Mouse (Mus musculus) cerebellum, adult 9-11 months (tissue): Measurements from ENCODE around the gene Cep85l.

Experiments used
- DNase-seq: peaks from one replicate; pipeline ENCODE4 v3.0.0; 2022

The Cep85l gene

GRCm38 (mm10) chr10:53388227-53388920 lies 8.6 kb upstream of the Cep85l start:
- DNase-seq: no peak

GRCm38 (mm10) chr10:53385438-53385837 lies 5.7 kb upstream of the Cep85l start:
- DNase-seq: no peak

- DNase-seq: no peak
Observed at GRCm38 (mm10) chr10:53384896-53385295, 5.1 kb upstream of the Cep85l start.

- no peak for DNase-seq
Observed at GRCm38 (mm10) chr10:53382696-53383365, 3.1 kb upstream of the Cep85l start.

- peak; percentile 72 for DNase-seq
Observed at GRCm38 (mm10) chr10:53378981-53379708, 602 bp downstream of the Cep85l start.

- no peak for DNase-seq
Observed at GRCm38 (mm10) chr10:53378296-53378695, 1.5 kb downstream of the Cep85l start.

GRCm38 (mm10) chr10:53377096-53377495 lies 2.7 kb downstream of the Cep85l start:
- no peak for DNase-seq

- no peak for DNase-seq
Observed at GRCm38 (mm10) chr10:53373885-53374578, 5.7 kb downstream of the Cep85l start.

GRCm38 (mm10) chr10:53367265-53367664 lies 12.5 kb downstream of the Cep85l start:
- no peak for DNase-seq

- no peak for DNase-seq
Observed at GRCm38 (mm10) chr10:53364311-53364710, 15.4 kb downstream of the Cep85l start.

- no peak for DNase-seq
Observed at GRCm38 (mm10) chr10:53359016-53359415, 20.7 kb downstream of the Cep85l start.

GRCm38 (mm10) chr10:53353665-53354064 lies 26.1 kb downstream of the Cep85l start:
- DNase-seq: no peak

GRCm38 (mm10) chr10:53349254-53349653 lies 30.5 kb downstream of the Cep85l start:
- DNase-seq: no peak

GRCm38 (mm10) chr10:53347787-53348755 lies 31.7 kb downstream of the Cep85l start:
- DNase-seq: peak; percentile 56

GRCm38 (mm10) chr10:53346916-53347315 lies 32.8 kb downstream of the Cep85l start:
- no peak for DNase-seq

GRCm38 (mm10) chr10:53346506-53346905 lies 33.2 kb downstream of the Cep85l start:
- no peak for DNase-seq

GRCm38 (mm10) chr10:53345508-53345907 lies 34.2 kb downstream of the Cep85l start:
- no peak for DNase-seq

GRCm38 (mm10) chr10:53343865-53344264 lies 35.9 kb downstream of the Cep85l start:
- DNase-seq: no peak

- DNase-seq: no peak
Observed at GRCm38 (mm10) chr10:53343384-53343783, 36.4 kb downstream of the Cep85l start.

- DNase-seq: no peak
Observed at GRCm38 (mm10) chr10:53342166-53342728, 37.5 kb downstream of the Cep85l start.

- no peak for DNase-seq
Observed at GRCm38 (mm10) chr10:53341288-53341965, 38.3 kb downstream of the Cep85l start.
